Mouse (Mus musculus) small intestine, adult 2 months (tissue): Measurements from ENCODE around the gene Pcolce.

ENCODE experiments used
- CTCF ChIP-seq: fragments of 200-500 bp; IDR thresholded peaks from 2 replicates; pipeline ENCODE4 v1.5.1; 2012; ENCODE audit warnings: low read depth, mild to moderate bottlenecking, control low read depth, inconsistent platforms, low read length, moderate library complexity, mixed read lengths; ENCODE audit not compliant: insufficient replicate concordance, insufficient read length; ENCODE audit errors: extremely low read depth
- POLR2A ChIP-seq: fragments of 200-500 bp; IDR thresholded peaks from 2 replicates; pipeline ENCODE4 v1.6.1; 2012; ENCODE audit warnings: low read depth, mild to moderate bottlenecking, control low read depth, inconsistent platforms, low read length, moderate library complexity

- TF ChIP-seq CTCF (no peak), POLR2A (no peak)
Measured at GRCm38 (mm10) chr5:137569665-137570064, 43.9 kb downstream of the Pcolce start, which contains the start of gene Tfr2.
